Mouse (Mus musculus): ENCODE data around the gene Sec22b.

GRCm38 (mm10) chr3:97860820-97861451 lies 40.1 kb upstream of the Sec22b start:
- TF ChIP-seq CTCF (IDR thresholded peaks at IDR 0.05; ENCODE audit: low read depth, low read length) (no peak), POLR2A (IDR thresholded peaks at IDR 0.05; ENCODE audit: insufficient read depth, low read length) (no peak)

Data from ES-Bruce4 (cell line).